Mouse (Mus musculus) heart, adult 2 months (tissue): ENCODE measurements around the gene Notch1. TPM values are rescaled to one million over a fixed set of nuclear protein-coding genes. Genes with fewer than 3 reads are reported as not detected.

Source experiments
- DNase-seq, 2 experiments: peaks; one replicate each; pipeline ENCODE4 v3.0.0; 2021
- H3K27ac ChIP-seq: fragments of 200-600 bp; 2 replicates; pipeline ENCODE4 v1.8.1; 2022
- H3K27me3 ChIP-seq: fragments of 200-500 bp; 2 replicates; pipeline ENCODE4 v1.6.1; 2012; ENCODE audit warnings: mild to moderate bottlenecking, low read length, inconsistent platforms, mixed read lengths; ENCODE audit not compliant: control insufficient read depth, insufficient read depth
- H3K36me3 ChIP-seq: fragments of 200-500 bp; 2 replicates; pipeline ENCODE4 v1.6.1; 2012; ENCODE audit warnings: low read length, inconsistent platforms; ENCODE audit not compliant: control insufficient read depth, insufficient read depth
- H3K4me1 ChIP-seq: fragments of 200-500 bp; 2 replicates; pipeline ENCODE4 v1.6.1; 2011; ENCODE audit warnings: low read length; ENCODE audit not compliant: control insufficient read depth, insufficient read depth
- H3K4me3 ChIP-seq: fragments of 200-600 bp; 2 replicates; pipeline ENCODE4 v1.8.1; 2022
- H3K79me2 ChIP-seq: fragments of 200-500 bp; replicated peaks from 2 replicates; pipeline ENCODE4 v1.6.1; 2012; ENCODE audit warnings: mild to moderate bottlenecking, inconsistent platforms, low read length, moderate library complexity, mixed read lengths; ENCODE audit not compliant: control insufficient read depth, insufficient read depth
- H3K9ac ChIP-seq: fragments of 200-500 bp; 2 replicates; pipeline ENCODE4 v1.6.1; 2012; ENCODE audit warnings: low read depth, mild to moderate bottlenecking, control low read depth, inconsistent platforms, low read length, mixed read lengths
- CTCF ChIP-seq: fragments of 200-600 bp; IDR thresholded peaks from 2 replicates; pipeline ENCODE4 v1.8.1; 2022; ENCODE audit warnings: antibody characterized with exemption, mild to moderate bottlenecking, moderate library complexity
- EP300 ChIP-seq: fragments of 200-500 bp; IDR thresholded peaks from 2 replicates; pipeline ENCODE4 v1.6.1; 2011; ENCODE audit warnings: low read depth, low read length, control low read depth; ENCODE audit not compliant: insufficient read depth
- POLR2A ChIP-seq: fragments of 200-500 bp; IDR thresholded peaks from 2 replicates; pipeline ENCODE4 v1.6.1; 2011; ENCODE audit warnings: mild to moderate bottlenecking, low read depth, low read length, control low read depth; ENCODE audit not compliant: insufficient read depth
- WGBS: fragments of 180-500 bp; shearing (Covaris S2); methylation state at CpG from one replicate; pipeline ENCODE4 v1.1.7; 2018; 5-methylcytosine and 5-hydroxymethylcytosine counted together
- intact Hi-C: fragments of 180-260 bp; cut with DNase I; formaldehyde crosslinking; loops from one replicate; pipeline ENCODE4 v1.15.1; 2025
- polyA plus RNA-seq: library from polyadenylated mRNA; depleted of rRNA; stranded (reverse); fragments of >200 nt; gene quantifications from 2 replicates; pipeline ENCODE4 v1.2.3, GENCODE M21; 2012
- total RNA-seq, 2 experiments: library from RNA; stranded (reverse); gene quantifications; 2 replicates each; pipeline ENCODE4 v1.2.3; 2021

The Notch1 gene
- total and polyA plus RNA-seq, 3 experiments: 23.2 to 32.4 (median 31.6) TPM

- WGBS: 85% methylated on average over 11 of the region's 11 CpGs
- intact Hi-C loops: loop anchor here (2.0 kb wide), 1 partner anchor 14 kb away; no protein-coding TSS in a partner anchor
- Histone ChIP-seq H3K79me2 (no peaks in the 10 kb centered on the region), H3K4me1 (peaks cover 23% of the 10 kb centered on the region), H3K27ac (no peak overlapping the region; the same call in 1 of the 2 replicates), H3K4me3 (no peak overlapping the region), H3K27me3 (no peaks in the 10 kb centered on the region), H3K36me3 (peaks cover 3% of the 10 kb centered on the region), H3K9ac (no peak overlapping the region)
- DNase-seq: no peak
- no peak for TF ChIP-seq POLR2A
These were observed 44.0 kb downstream of the Notch1 start for GRCm38 (mm10) chr2:26472312-26473090.

GRCm38 (mm10) chr2:26471652-26472285 is 44.7 kb downstream of the Notch1 start:
- Histone ChIP-seq H3K9ac (no peak overlapping the region), H3K27ac (no peak overlapping the region), H3K4me1 (peaks cover 20% of the 10 kb centered on the region), H3K4me3 (no peak overlapping the region), H3K36me3 (peaks cover 3% of the 10 kb centered on the region), H3K27me3 (no peaks in the 10 kb centered on the region), H3K79me2 (no peaks in the 10 kb centered on the region)
- no peak for DNase-seq
- WGBS: 92% methylated on average over 6 of the region's 6 CpGs
- TF ChIP-seq POLR2A (no peak), CTCF (no peak), EP300 (no peak)
- intact Hi-C loops: loop anchor here (2.0 kb wide), 1 partner anchor 13 kb away; no protein-coding TSS in a partner anchor

GRCm38 (mm10) chr2:26470967-26471366 is 45.5 kb downstream of the Notch1 start:
- TF ChIP-seq CTCF: no peak
- TF ChIP-seq EP300: no peak
- 90% methylated on average over 17 of the region's 17 CpGs for WGBS
- H3K4me3 ChIP-seq: no peak overlapping the region
- peaks cover 14% of the 10 kb centered on the region for H3K4me1 ChIP-seq
- no peaks in the 10 kb centered on the region for H3K27me3 ChIP-seq
- no peak overlapping the region for H3K9ac ChIP-seq
- no peaks in the 10 kb centered on the region for H3K79me2 ChIP-seq
- H3K36me3 ChIP-seq: peaks cover 3% of the 10 kb centered on the region
- no peak overlapping the region for H3K27ac ChIP-seq
- no peak for DNase-seq
- intact Hi-C loops: no loop called here

GRCm38 (mm10) chr2:26468376-26468775 is 48.1 kb downstream of the Notch1 start:
- intact Hi-C loops: no loop called here
- WGBS: 92% methylated on average over 15 of the region's 15 CpGs
- no peak overlapping the region for H3K9ac ChIP-seq
- no peak overlapping the region for H3K27ac ChIP-seq
- H3K4me1 ChIP-seq: peaks cover 2% of the 10 kb centered on the region
- H3K79me2 ChIP-seq: no peaks in the 10 kb centered on the region
- H3K27me3 ChIP-seq: no peaks in the 10 kb centered on the region
- DNase-seq: no peak
- H3K4me3 ChIP-seq: no peak overlapping the region
- no peaks in the 10 kb centered on the region for H3K36me3 ChIP-seq
- TF ChIP-seq POLR2A: no peak
- TF ChIP-seq CTCF: no peak
- TF ChIP-seq EP300: no peak

GRCm38 (mm10) chr2:26463412-26463811 is 53.1 kb downstream of the Notch1 start:
- Histone ChIP-seq H3K36me3 (no peaks in the 10 kb centered on the region), H3K27ac (no peak overlapping the region), H3K9ac (no peak overlapping the region), H3K4me1 (peaks cover 3% of the 10 kb centered on the region), H3K27me3 (no peaks in the 10 kb centered on the region), H3K4me3 (no peak overlapping the region), H3K79me2 (no peaks in the 10 kb centered on the region)
- no peak for DNase-seq
- no peak for TF ChIP-seq EP300
- TF ChIP-seq POLR2A: no peak
- no peak for TF ChIP-seq CTCF
- 95% methylated on average over 6 of the region's 6 CpGs for WGBS
- intact Hi-C loops: no loop called here

- Histone ChIP-seq H3K9ac (no peak overlapping the region), H3K79me2 (no peaks in the 10 kb centered on the region), H3K36me3 (no peaks in the 10 kb centered on the region), H3K4me1 (peaks cover 6% of the 10 kb centered on the region), H3K27ac (no peak overlapping the region), H3K27me3 (no peaks in the 10 kb centered on the region), H3K4me3 (no peak overlapping the region)
- DNase-seq: no peak
- intact Hi-C loops: no loop called here
- WGBS: 92% methylated on average over 3 of the region's 3 CpGs
- TF ChIP-seq EP300 (no peak), POLR2A (no peak), CTCF (no peak)
These were observed 53.5 kb downstream of the Notch1 start for GRCm38 (mm10) chr2:26462980-26463379.
